Mouse (Mus musculus): ENCODE data around the gene Ifrd1. TPM values are rescaled to one million over a fixed set of nuclear protein-coding genes. Genes with fewer than 3 reads are reported as not detected.
"Not testable (repeated sequence)": the region's sequence is repeated elsewhere in the genome, so short reads cannot be mapped to it uniquely, and the experiment has no call there.

Gene Ifrd1
- total RNA-seq (2022), result 10 to 100 TPM; 73.2 to 98.4 (median 90.6) TPM

GRCm38 (mm10) chr12:40248454-40249180, at the start of gene Ifrd1:
Ifrd1 (minus strand) TSS chr12:40248504.
- DNase-seq (ENCODE audit: low spot score in 2 of 2), result no peak

GRCm38 (mm10) chr12:40286539-40286938, 38.2 kb upstream of the Ifrd1 start:
- no peak for DNase-seq (ENCODE audit: low spot score in 2 of 2)

GRCm38 (mm10) chr12:40280596-40281325, 32.5 kb upstream of the Ifrd1 start:
- DNase-seq (ENCODE audit: low spot score in 2 of 2), result no peak

- DNase-seq (ENCODE audit: low spot score in 2 of 2), result no peak
These were observed 29.3 kb upstream of the Ifrd1 start for GRCm38 (mm10) chr12:40277581-40277980.

- no peak for DNase-seq (ENCODE audit: low spot score in 2 of 2)
These were observed 26.6 kb upstream of the Ifrd1 start for GRCm38 (mm10) chr12:40274931-40275330.

- DNase-seq (ENCODE audit: low spot score in 2 of 2), result no peak
These were observed 25.0 kb upstream of the Ifrd1 start for GRCm38 (mm10) chr12:40273339-40273738.

GRCm38 (mm10) chr12:40272710-40273109, 24.4 kb upstream of the Ifrd1 start:
- no peak for DNase-seq (ENCODE audit: low spot score in 2 of 2)

- no peak for DNase-seq (ENCODE audit: low spot score in 2 of 2)
These were observed 20.0 kb upstream of the Ifrd1 start for GRCm38 (mm10) chr12:40268313-40268712.

- no peak for DNase-seq (ENCODE audit: low spot score in 2 of 2)
These were observed 15.4 kb upstream of the Ifrd1 start for GRCm38 (mm10) chr12:40263712-40264111.

GRCm38 (mm10) chr12:40263006-40263405, 14.7 kb upstream of the Ifrd1 start:
- peak in 1 of 2 experiments; percentile 48 for DNase-seq (ENCODE audit: low spot score in 2 of 2)

- DNase-seq (ENCODE audit: low spot score in 2 of 2), result no peak
These were observed 10.2 kb upstream of the Ifrd1 start for GRCm38 (mm10) chr12:40258462-40259000.

- peak; percentile 48 to 75 for DNase-seq (ENCODE audit: low spot score in 2 of 2)
These were observed 8.9 kb upstream of the Ifrd1 start for GRCm38 (mm10) chr12:40257226-40257625.

GRCm38 (mm10) chr12:40256543-40256942, 8.2 kb upstream of the Ifrd1 start:
- DNase-seq (ENCODE audit: low spot score in 2 of 2), result no peak

- no peak for DNase-seq (ENCODE audit: low spot score in 2 of 2)
These were observed 7.7 kb upstream of the Ifrd1 start for GRCm38 (mm10) chr12:40256033-40256432.

- not testable (repeated sequence) for DNase-seq (ENCODE audit: low spot score in 2 of 2)
These were observed 7.0 kb upstream of the Ifrd1 start for GRCm38 (mm10) chr12:40255310-40255709.

- no peak for DNase-seq (ENCODE audit: low spot score in 2 of 2)
These were observed 6.4 kb upstream of the Ifrd1 start for GRCm38 (mm10) chr12:40254729-40255128.

GRCm38 (mm10) chr12:40253241-40253640, 4.9 kb upstream of the Ifrd1 start:
- no peak for DNase-seq (ENCODE audit: low spot score in 2 of 2)

- no peak for DNase-seq (ENCODE audit: low spot score in 2 of 2)
These were observed 2.0 kb upstream of the Ifrd1 start for GRCm38 (mm10) chr12:40250256-40250655.

- DNase-seq (ENCODE audit: low spot score in 2 of 2), result no peak
These were observed 328 bp downstream of the Ifrd1 start for GRCm38 (mm10) chr12:40247976-40248375.

GRCm38 (mm10) chr12:40247384-40247783, 920 bp downstream of the Ifrd1 start:
- no peak for DNase-seq (ENCODE audit: low spot score in 2 of 2)

GRCm38 (mm10) chr12:40245434-40245970, 2.8 kb downstream of the Ifrd1 start:
- DNase-seq (ENCODE audit: low spot score in 2 of 2), result no peak

- DNase-seq (ENCODE audit: low spot score in 2 of 2), result no peak
These were observed 3.4 kb downstream of the Ifrd1 start for GRCm38 (mm10) chr12:40244926-40245325.
